14 mouse cellular contexts compared by ENCODE assay signal in genomic region chr4:46131791-46132190, GRCm38 (mm10).
"Had no signal": no experiment of that assay in that cellular context is flagged by ENCODE, and none has a peak within 500 bp of the region (broad histone marks: within the 10 kb centered on the region; RNA-seq: fewer than 3 reads in every experiment).

No protein-coding gene starts in this region.

- ATAC-seq: liver, embryonic 12.5 days; midbrain, embryonic 16.5 days had no signal

- DNase-seq: lung, adult 18-20 months; lung, embryonic 14.5 days; lung, postnatal 10 days; lung, postnatal 4 days; midbrain, embryonic 14.5 days; retina, postnatal 1 day; right cerebral cortex, postnatal 14 days; right cerebral cortex, postnatal 4 days; spleen, adult 18-20 months; thymus, adult 2 months; thymus, postnatal 25 days; thymus, postnatal 4 days had no signal
